20 mouse cellular contexts compared by ENCODE assay signal in the genomic region with DNA sequence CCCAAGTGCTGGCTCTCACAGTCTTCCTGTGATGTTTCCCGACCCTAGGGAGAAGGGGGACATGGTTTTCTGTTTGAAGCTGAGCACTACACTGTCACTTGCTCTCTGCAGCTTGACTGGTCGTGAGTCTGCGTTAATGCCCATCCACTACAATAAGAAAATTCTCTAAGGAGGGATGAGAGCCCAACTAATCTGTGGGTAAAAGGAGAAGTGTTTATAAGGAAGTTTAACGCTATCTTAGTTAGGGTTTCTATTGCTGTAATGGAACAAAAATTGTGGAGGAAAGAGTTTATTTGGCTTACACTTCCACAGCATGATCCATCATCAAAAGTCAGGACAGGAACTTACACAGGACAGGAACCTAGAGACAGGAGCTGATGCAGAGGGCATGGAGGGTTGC.
"Had no signal": no experiment of that assay in that cellular context is flagged by ENCODE, and none has a peak within 500 bp of the region (broad histone marks: within the 10 kb centered on the region; RNA-seq: fewer than 3 reads in every experiment).

No protein-coding gene starts in this region.

- H3K4me3 ChIP-seq: liver, embryonic 15.5 days; lung, embryonic 15.5 days; midbrain, embryonic 10.5 days; midbrain, embryonic 12.5 days; myocyte; neural tube, embryonic 13.5 days; neural tube, embryonic 15.5 days; stomach, embryonic 15.5 days had no signal

- H3K9me3 ChIP-seq: liver, embryonic 15.5 days; lung, embryonic 15.5 days; midbrain, embryonic 10.5 days; midbrain, embryonic 12.5 days; neural tube, embryonic 13.5 days; neural tube, embryonic 15.5 days; stomach, embryonic 15.5 days had no signal

- ATAC-seq: liver, postnatal 0 days; lung, postnatal 0 days; midbrain, embryonic 16.5 days had no signal

- H3K27ac ChIP-seq: liver, embryonic 15.5 days; lung, embryonic 15.5 days; macrophage; midbrain, embryonic 10.5 days; midbrain, embryonic 12.5 days; neural tube, embryonic 13.5 days; neural tube, embryonic 15.5 days; stomach, embryonic 15.5 days; stomach, postnatal 0 days had no signal

- H3K36me3 ChIP-seq: liver, embryonic 15.5 days; lung, embryonic 15.5 days; midbrain, embryonic 10.5 days; midbrain, embryonic 12.5 days; neural tube, embryonic 13.5 days; neural tube, embryonic 15.5 days; stomach, embryonic 15.5 days had no signal

- DNase-seq: liver, postnatal 0 days; lung, adult 2 months; lung, postnatal 14 days; lung, postnatal 36 days; midbrain, embryonic 14.5 days; right cerebral cortex, postnatal 14 days; thymus, adult 2 months; thymus, postnatal 25 days had no signal

- H3K4me1 ChIP-seq: liver, embryonic 15.5 days; lung, embryonic 15.5 days; midbrain, embryonic 10.5 days; midbrain, embryonic 12.5 days; neural tube, embryonic 13.5 days; neural tube, embryonic 15.5 days; stomach, embryonic 15.5 days had no signal

- H3K27me3 ChIP-seq: liver, embryonic 15.5 days; lung, embryonic 15.5 days; midbrain, embryonic 12.5 days; neural tube, embryonic 13.5 days; neural tube, embryonic 15.5 days; stomach, embryonic 15.5 days had no signal
